Mouse (Mus musculus): ENCODE data around the gene Ssna1. TPM values are rescaled to one million over a fixed set of nuclear protein-coding genes. Genes with fewer than 3 reads are reported as not detected.

Gene Ssna1
- polyA plus RNA-seq, 1 experiment from 2014 or later: 228 TPM

DNA sequence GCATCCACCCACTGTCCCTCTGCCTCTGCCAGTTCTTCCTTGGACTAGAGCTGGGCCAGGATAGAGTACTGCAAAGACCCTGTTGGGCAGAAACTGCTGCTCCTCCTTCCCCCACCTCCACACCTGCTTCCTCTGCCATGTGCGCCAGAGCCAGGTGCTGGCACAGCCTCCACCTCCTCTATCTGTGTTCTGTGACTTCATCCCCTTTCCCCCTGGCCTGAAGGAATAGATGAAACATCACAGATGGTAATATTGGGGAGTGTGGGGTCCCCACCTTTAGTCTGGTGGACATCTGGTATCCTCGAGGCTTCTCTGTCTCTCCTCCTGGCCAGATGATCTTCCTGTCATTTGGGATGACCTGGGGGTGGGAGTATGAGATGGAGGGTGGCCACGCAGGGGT is 31.2 kb upstream of the Ssna1 start:
- no peaks in the 10 kb centered on the region for H3K9me3 ChIP-seq
- H3K4me1 ChIP-seq: peaks cover 15% of the 10 kb centered on the region
- WGBS: 73% methylated on average over 3 of the region's 3 CpGs
- no peaks in the 10 kb centered on the region for H3K36me3 ChIP-seq (replicated peaks)
- H3K27me3 ChIP-seq (replicated peaks; ENCODE audit: low read depth, poor library complexity, severe bottlenecking): peaks cover 61% of the 10 kb centered on the region
- no peak overlapping the region for H3K4me3 ChIP-seq
- DNase-seq (ENCODE audit: low spot score): no peak
- no peak overlapping the region for H3K27ac ChIP-seq (replicated peaks)

DNA sequence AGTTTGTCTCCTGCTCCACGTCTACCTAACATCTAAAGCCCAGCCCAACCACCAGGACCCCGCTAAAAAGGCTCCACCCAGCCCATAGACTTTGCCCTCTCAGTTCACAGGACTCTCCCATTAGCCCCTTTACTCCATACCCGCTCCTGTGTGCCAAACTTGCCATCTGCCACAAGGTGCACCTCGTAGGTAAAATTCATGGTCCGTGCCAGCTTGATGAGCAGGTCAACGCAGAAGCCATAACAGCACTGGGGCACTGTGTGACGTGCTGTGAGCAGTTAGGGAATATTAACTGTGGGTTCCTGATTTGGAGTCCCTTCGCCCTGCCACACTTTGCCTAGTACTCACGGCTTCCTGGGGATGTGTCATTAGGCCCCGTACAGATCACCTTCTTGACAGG is 25.8 kb upstream of the Ssna1 start:
- Histone ChIP-seq H3K36me3 (replicated peaks) (no peaks in the 10 kb centered on the region), H3K4me3 (no peak overlapping the region), H3K27ac (replicated peaks) (no peak overlapping the region), H3K9me3 (no peaks in the 10 kb centered on the region), H3K4me1 (0 out of 2 replicates have a peak, but pooled peaks cover 4% of the 10 kb centered on the region), H3K27me3 (replicated peaks; ENCODE audit: low read depth, poor library complexity, severe bottlenecking) (peaks cover 56% of the 10 kb centered on the region)
- 83% methylated on average over 10 of the region's 10 CpGs for WGBS
- no peak for DNase-seq (ENCODE audit: low spot score)

DNA sequence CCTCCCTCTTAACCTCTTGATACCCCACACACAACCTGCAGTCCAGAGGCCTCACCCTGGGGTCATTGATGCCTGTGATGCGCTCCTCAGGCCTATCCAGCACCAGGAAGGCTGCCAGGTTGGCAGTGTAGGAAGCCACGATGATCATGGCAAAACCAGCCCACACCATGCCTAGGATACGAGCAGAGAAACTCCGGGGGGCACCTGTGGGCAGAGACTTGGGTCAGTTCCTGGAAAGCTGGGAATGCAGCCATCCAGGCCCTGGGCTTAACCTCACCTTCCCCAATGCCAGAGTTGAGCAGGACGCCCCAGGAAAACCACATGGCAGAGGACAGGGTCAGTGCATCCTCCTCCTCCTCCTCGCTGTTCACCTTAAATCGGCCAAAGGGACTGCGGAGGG is 24.9 kb upstream of the Ssna1 start:
- Histone ChIP-seq H3K4me3 (no peak overlapping the region), H3K4me1 (peaks cover 11% of the 10 kb centered on the region), H3K36me3 (replicated peaks) (no peaks in the 10 kb centered on the region), H3K27me3 (replicated peaks; ENCODE audit: low read depth, poor library complexity, severe bottlenecking) (peaks cover 62% of the 10 kb centered on the region), H3K9me3 (no peaks in the 10 kb centered on the region), H3K27ac (replicated peaks) (no peak overlapping the region)
- WGBS: 79% methylated on average over 8 of the region's 8 CpGs
- DNase-seq (ENCODE audit: low spot score): no peak

DNA sequence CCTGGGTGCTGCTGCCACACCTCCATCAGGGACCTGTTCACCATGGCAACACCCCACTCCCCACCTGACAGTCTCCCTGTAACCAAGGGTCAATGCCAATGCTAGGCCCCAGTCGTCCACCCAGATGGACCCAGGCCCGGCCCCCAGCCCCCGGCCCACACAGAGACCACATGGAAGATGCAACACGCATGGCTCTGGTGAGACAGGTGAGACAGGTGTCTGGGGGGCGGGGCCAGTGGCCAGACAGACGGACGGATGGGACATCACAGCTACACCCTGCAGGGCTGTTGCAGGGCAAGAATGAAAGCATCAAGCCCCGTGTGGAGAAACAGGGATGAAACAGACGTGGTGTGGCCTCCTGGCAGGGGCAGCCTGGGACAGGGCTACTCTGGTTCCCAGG is 21.5 kb upstream of the Ssna1 start:
- Histone ChIP-seq H3K27me3 (replicated peaks; ENCODE audit: low read depth, poor library complexity, severe bottlenecking) (peaks cover 91% of the 10 kb centered on the region), H3K36me3 (replicated peaks) (no peaks in the 10 kb centered on the region), H3K9me3 (no peaks in the 10 kb centered on the region), H3K27ac (replicated peaks) (no peak overlapping the region), H3K4me1 (peaks cover 35% of the 10 kb centered on the region), H3K4me3 (no peak overlapping the region)
- WGBS: 77% methylated on average over 9 of the region's 9 CpGs
- no peak for DNase-seq (ENCODE audit: low spot score)

DNA sequence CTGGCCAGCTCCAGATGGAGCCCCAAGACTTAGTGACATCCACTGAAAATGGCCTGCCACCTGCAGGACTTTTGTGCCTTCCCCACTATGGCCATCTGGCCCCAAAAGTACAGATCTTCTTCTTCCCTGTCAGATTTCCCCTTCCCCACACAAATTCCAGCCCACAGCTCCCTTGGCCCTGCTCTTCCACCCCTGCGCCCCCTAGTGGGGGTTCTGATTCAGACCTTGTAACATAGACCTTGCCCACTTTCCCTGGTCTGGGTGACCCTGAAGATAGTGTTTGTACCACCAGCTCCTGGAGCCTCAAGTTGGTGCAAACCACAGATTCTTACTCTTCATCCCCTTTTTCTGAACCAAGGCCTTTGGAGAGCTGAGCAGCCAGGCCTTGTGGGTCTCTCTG is 20.6 kb upstream of the Ssna1 start:
- Histone ChIP-seq H3K4me3 (peak overlapping the region; percentile 47; the same call in 1 of the 2 replicates), H3K9me3 (no peaks in the 10 kb centered on the region), H3K27ac (replicated peaks) (no peak overlapping the region), H3K4me1 (peaks cover 35% of the 10 kb centered on the region), H3K27me3 (replicated peaks; ENCODE audit: low read depth, poor library complexity, severe bottlenecking) (peaks cover 99% of the 10 kb centered on the region), H3K36me3 (replicated peaks) (no peaks in the 10 kb centered on the region)
- peak; percentile 87 for DNase-seq (ENCODE audit: low spot score)
- 0% methylated on average over 1 of the region's 1 CpGs for WGBS

DNA sequence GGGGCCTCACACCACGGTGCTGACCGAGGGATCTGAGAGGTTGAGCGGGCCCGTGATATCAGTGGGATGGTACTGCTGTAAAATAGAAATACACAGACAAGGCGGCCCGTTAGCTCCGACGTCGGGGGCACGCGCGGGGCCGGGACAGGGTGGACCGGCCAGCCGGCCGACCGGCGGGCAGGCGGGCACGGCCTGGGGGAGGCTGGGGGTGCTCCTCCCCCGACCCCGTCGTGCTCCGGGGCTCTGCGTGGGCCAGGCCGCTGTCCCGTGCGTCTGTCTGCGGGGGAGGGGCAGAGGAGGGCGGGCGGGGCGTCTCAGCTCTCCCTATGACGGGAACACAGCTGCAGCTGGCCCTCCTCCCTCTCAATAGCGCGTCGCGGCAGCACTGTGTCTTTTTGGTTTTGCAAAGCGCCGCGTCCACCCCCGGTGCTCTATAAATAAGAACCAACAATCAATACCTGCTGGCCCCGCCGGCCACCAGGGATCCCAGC is 19.9 kb upstream of the Ssna1 start:
- DNase-seq (ENCODE audit: low spot score): peak; percentile 28
- 6% methylated on average over 43 of the region's 43 CpGs for WGBS
- H3K27ac ChIP-seq (replicated peaks): no peak overlapping the region
- no peaks in the 10 kb centered on the region for H3K9me3 ChIP-seq
- peaks cover 100% of the 10 kb centered on the region for H3K27me3 ChIP-seq (replicated peaks; ENCODE audit: low read depth, poor library complexity, severe bottlenecking)
- peak overlapping the region; percentile 47 for H3K4me3 ChIP-seq
- H3K36me3 ChIP-seq (replicated peaks): no peaks in the 10 kb centered on the region
- peaks cover 35% of the 10 kb centered on the region for H3K4me1 ChIP-seq

DNA sequence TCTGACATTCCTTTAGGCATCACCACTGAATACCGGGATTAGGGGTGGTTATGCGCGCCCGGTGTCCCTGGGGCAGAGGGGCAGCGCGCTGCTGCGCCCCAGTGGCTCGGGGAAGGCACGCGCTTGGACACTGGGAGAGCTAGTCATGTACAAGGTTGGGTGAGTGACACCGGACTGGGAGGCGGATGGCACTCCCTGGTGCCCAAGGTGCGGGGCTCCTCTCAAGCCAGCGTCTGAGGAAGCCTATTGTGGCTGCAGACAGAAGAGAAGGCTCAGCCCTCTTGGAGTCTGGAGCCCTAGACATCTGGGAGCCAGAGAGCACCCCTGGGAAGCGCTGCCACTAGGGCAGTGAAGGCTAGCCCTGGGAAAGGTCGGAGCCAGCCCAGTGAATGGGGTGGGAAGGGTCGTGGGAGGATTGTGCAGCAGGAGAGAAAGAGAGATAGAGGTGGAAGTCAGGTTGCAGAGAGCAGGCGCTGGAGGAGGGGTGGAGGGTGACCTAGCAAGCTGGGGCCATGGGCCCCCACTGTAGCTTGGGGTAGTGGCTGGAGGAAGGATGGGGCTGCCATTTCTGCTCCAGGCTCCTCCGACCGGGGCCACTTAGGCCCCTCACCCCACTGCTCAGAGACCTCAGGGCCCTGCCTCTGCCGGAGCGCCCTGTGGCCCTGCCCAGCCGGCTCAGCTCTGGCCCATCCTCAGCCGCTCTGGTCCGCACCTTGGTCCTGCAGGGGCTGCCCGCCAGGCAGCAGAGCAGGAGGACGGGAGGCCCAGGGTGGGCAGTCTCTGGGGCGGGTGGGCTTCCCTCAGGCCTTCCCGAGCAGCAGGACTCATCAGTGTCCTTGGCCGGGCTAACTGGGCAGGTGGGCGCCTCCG is 19.2 kb upstream of the Ssna1 start:
- Histone ChIP-seq H3K4me3 (peak overlapping the region; percentile 47), H3K36me3 (replicated peaks) (peaks cover 3% of the 10 kb centered on the region), H3K9me3 (no peaks in the 10 kb centered on the region), H3K27ac (replicated peaks) (no peak overlapping the region), H3K27me3 (replicated peaks; ENCODE audit: low read depth, poor library complexity, severe bottlenecking) (peaks cover 100% of the 10 kb centered on the region), H3K4me1 (peaks cover 35% of the 10 kb centered on the region)
- DNase-seq (ENCODE audit: low spot score): no peak
- WGBS: 5% methylated on average over 32 of the region's 32 CpGs

DNA sequence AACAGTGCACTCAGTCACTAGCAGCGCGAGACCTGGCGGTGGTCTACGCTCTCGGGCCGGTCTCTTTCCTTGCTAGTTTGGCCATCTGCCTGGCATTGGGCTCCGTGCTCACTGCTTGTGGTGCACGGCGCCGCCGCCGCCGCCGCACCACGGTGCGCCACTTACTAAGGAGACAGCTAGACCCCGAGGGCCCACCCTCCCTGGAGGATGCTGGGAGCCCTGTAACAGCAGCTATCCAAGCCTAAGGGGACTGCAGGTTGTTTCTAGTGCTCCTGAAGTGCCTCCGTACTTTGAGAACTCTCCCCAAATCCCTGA is 18.5 kb upstream of the Ssna1 start:
- H3K4me3 ChIP-seq: peak overlapping the region; percentile 29
- H3K36me3 ChIP-seq (replicated peaks): peaks cover 10% of the 10 kb centered on the region
- peaks cover 35% of the 10 kb centered on the region for H3K4me1 ChIP-seq
- no peak overlapping the region for H3K27ac ChIP-seq (replicated peaks)
- H3K27me3 ChIP-seq (replicated peaks; ENCODE audit: low read depth, poor library complexity, severe bottlenecking): peaks cover 95% of the 10 kb centered on the region
- 1% methylated on average over 18 of the region's 18 CpGs for WGBS
- no peaks in the 10 kb centered on the region for H3K9me3 ChIP-seq
- peak; percentile 30 for DNase-seq (ENCODE audit: low spot score)

DNA sequence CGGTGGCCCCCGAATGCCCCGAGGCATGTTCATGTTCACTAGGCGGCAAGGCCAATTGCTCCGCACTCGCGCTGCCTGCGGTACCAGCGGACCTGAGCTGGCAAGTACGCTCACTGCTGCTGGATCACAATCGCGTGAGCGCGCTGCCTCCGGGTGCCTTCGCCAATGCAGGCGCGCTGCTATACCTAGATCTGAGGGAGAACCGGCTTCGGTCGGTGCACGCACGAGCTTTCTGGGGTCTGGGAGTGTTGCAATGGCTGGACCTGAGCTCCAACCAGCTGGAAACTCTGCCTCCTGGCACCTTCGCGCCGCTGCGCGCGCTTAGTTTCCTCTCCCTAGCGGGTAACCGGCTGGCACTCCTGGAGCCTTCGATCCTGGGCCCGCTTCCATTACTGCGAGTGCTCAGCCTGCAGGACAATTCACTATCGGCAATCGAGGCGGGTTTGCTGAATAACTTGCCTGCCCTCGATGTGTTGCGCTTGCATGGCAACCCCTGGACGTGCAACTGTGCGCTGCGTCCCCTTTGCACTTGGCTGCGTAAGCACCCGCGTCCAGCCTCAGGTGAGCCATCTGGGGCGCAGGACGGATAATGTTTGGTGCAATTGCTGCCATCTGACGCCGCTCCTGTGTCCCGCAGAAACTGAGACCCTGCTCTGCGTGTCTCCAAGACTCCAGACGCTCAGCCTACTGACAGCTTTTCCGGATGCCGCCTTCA is 18.0 kb upstream of the Ssna1 start:
- Histone ChIP-seq H3K4me3 (peak overlapping the region; percentile 29), H3K27ac (replicated peaks) (no peak overlapping the region), H3K4me1 (peaks cover 35% of the 10 kb centered on the region), H3K36me3 (replicated peaks) (peaks cover 15% of the 10 kb centered on the region), H3K9me3 (no peaks in the 10 kb centered on the region), H3K27me3 (replicated peaks; ENCODE audit: low read depth, poor library complexity, severe bottlenecking) (peaks cover 90% of the 10 kb centered on the region)
- WGBS: 2% methylated on average over 54 of the region's 54 CpGs
- DNase-seq (ENCODE audit: low spot score): peak; percentile 40

DNA sequence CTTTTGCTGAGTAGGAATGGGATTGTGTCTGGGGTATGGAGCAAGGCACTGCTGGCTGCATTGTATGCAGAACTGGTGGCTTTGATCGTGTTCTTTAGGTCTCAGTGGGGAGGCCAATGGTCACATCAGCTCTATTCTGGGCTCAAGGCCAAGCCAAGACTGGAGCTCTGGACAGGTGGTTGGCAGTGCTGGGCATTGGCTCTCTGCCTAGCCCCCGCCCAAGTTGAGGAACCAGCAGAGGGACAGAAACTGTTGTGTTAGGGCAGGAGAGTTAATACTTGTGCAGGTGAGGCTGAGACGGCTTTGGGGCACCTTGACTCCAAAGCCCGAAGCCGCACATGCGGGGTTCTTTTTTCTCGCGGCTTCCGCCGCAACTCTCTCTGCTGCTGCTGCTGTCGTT is 17.4 kb upstream of the Ssna1 start, which contains the start of gene Lrrc26:
Gene Lrrc26 (plus strand): TSS at position 265 of the 400 bp plus-strand sequence.
- H3K4me3 ChIP-seq: peak within 1 kb of the TSS; percentile 29
- WGBS: 6% methylated on average over 11 of the region's 11 CpGs

DNA sequence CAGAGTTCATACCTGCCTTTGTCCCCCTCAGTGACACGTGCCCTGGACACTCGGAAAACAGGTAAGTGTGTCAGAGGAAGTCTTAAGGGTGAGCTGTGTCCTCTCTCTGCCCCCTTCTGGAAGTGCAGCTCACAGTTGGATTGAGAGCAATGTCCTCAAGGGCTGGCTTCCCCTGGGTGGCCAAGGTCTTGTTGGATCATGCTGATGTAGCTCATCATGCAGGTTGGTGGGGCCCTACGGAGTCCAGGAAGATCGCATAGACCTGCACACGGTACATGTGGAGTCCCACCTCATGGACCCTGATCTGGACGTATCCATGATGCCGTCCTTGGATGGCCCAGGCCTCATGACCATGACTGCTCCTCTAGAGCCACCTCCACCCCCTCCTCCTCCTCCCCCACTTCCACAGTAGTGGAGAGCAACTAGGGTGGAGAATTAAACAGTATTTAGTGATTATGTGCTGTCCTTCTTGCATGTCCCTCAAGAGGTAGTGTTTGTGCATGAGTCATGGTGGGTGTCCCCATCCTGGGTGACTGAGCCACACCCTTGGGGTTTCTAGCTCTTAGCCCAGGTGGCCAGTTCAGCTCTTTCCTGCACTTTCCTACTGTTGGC is 16.6 kb upstream of the Ssna1 start:
- 86% methylated on average over 7 of the region's 7 CpGs for WGBS
- DNase-seq (ENCODE audit: low spot score): no peak
- Histone ChIP-seq H3K4me3 (no peak overlapping the region), H3K27me3 (replicated peaks; ENCODE audit: low read depth, poor library complexity, severe bottlenecking) (peaks cover 76% of the 10 kb centered on the region), H3K36me3 (replicated peaks) (peaks cover 29% of the 10 kb centered on the region), H3K9me3 (no peaks in the 10 kb centered on the region), H3K4me1 (peaks cover 32% of the 10 kb centered on the region), H3K27ac (replicated peaks) (no peak overlapping the region)

More for the DNA sequence above, 17.4 kb upstream of the Ssna1 start, which contains the start of gene Lrrc26:
- Histone ChIP-seq H3K9me3 (no peaks in the 10 kb centered on the region), H3K36me3 (replicated peaks) (peaks cover 21% of the 10 kb centered on the region), H3K4me1 (peaks cover 33% of the 10 kb centered on the region), H3K27ac (replicated peaks) (no peak within 1 kb of the TSS), H3K27me3 (replicated peaks; ENCODE audit: low read depth, poor library complexity, severe bottlenecking) (peaks cover 84% of the 10 kb centered on the region)
- DNase-seq (ENCODE audit: low spot score): no peak

DNA sequence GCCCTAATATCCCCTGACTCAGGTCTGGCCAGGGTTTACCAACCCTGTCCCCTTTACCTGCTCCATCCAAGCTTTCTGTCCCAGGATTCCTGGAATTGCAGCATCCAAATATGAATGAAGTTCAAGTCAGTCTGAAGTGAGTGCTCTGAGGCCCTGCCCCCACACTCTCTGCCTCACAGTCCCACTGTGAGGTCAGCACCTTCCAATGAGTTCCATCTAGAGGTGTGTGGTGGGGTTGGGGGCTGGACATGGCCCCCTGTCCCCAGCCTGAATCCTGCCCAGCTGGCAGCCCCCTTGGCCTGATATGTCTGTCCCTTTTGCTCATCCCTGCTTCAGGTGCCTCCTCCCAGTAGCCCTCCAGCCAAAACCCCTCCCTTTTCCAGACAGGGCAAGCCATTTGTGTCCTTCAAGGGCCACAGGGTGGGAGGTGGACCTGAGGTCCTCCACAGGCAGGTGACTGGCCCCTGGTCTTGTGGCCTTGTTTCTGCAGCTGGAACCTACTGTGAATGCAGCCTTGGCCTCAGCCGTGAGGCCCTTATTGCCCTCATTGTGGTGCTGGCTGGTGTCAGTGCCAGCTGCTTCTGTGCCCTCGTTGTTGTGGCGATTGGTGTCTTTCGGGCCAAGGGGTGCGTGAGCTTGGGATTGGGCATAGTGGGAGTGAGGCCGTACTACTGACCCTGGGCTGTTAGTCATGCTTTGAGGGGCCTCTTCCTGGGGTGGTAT is 15.8 kb upstream of the Ssna1 start, which contains the start of gene Tmem210:
Gene Tmem210 (plus strand): TSS at position 219 of the 723 bp plus-strand sequence.
- WGBS: 88% methylated on average over 6 of the region's 6 CpGs
- Histone ChIP-seq H3K36me3 (replicated peaks) (peaks cover 37% of the 10 kb centered on the region), H3K9me3 (no peaks in the 10 kb centered on the region), H3K27ac (replicated peaks) (no peak within 1 kb of the TSS), H3K27me3 (replicated peaks; ENCODE audit: low read depth, poor library complexity, severe bottlenecking) (peaks cover 68% of the 10 kb centered on the region), H3K4me1 (peaks cover 32% of the 10 kb centered on the region), H3K4me3 (no peak within 1 kb of the TSS)
- no peak for DNase-seq (ENCODE audit: low spot score)

Data from embryonic facial prominence, embryonic 10.5 days (tissue).